Mouse (Mus musculus) activated CD4-positive, CD25-positive, alpha-beta regulatory T cell, adult 9 weeks (primary cell): Measurements from ENCODE around the gene Arhgef10l. TPM values are rescaled to one million over a fixed set of nuclear protein-coding genes. Genes with fewer than 3 reads are reported as not detected.

Source experiments
- polyA plus RNA-seq: library from polyadenylated mRNA; unstranded; fragments of 100-300 nt; shearing (Covaris generic); gene quantifications from one replicate; pipeline ENCODE4 v1.2.1, GENCODE M21; 2017

Arhgef10l gene
- polyA plus RNA-seq, result 0.34 TPM

DNA sequence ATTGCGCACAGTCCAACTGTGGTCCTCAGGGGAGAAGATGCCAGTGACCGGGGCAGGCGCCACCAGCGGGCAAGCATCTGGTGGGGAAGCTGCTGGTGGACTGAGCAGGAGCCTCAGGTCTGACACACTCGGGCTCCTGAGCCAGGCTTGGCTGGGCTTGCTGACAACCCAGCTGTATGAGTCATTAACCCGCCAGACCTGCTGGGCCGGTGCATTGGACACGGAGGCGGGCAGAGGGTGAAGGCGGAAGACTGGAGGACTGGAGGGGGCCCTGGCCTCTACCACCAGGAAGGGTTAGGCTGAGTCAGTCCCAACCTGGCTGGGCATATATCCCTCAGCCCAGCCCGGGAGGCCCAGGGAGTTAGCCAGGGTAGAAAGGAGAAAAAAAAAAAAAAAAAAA, at the start of gene Arhgef10l:
Gene Arhgef10l, minus strand, starts transcription at position 253 of the 400 bp plus-strand sequence.

DNA sequence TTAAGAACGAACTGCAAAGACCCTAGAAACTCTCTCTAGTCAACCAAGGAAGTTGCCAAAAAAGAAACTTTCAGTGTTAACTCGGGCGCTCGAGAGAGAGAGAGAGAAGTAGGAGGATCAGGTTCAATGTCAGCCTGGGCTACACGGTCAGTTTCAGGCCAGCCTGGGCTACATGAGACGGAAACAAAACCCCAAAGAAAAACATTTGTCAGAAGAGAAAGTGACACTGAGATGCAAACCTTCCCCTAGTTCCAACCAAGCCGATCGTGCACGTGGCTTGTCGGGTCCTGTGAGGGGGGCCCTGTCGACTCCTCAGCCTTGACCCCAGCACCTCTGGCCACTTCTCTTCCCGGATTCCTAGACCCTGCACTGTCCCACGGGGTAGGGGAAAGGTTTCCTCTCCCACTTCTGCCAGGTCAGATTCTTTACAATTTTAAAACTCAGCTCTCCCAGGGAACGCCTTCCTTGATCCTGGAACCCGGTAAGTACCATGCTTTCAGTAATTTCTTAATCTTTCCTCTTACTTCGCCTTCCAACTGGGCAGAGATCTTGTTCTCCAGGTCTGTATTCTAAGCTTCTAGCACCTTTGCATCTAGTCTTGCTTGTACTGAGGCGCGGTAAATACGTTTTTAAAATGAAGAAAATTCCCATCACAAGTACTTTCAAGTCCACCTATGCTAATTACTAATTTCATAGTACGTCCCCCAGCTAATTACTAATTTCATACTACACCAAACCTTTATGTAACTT, 34.6 kb upstream of the Arhgef10l start, which contains the start of gene Rcc2:
Gene Rcc2, plus strand, starts transcription at position 273 of the 750 bp plus-strand sequence.

Other genes with a start within 250 kb of the Arhgef10l start
- gene Rcc2, start 34.5 kb upstream of the Arhgef10l start, polyA plus RNA-seq, result 7.1 TPM
- gene Padi6, start 76.6 kb upstream of the Arhgef10l start, polyA plus RNA-seq, result not detected
- gene Padi4, start 108.2 kb upstream of the Arhgef10l start, polyA plus RNA-seq, result 11.2 TPM
- 0.12 TPM for gene Padi3, start 144.6 kb upstream of the Arhgef10l start, polyA plus RNA-seq
- gene Padi1, start 179.8 kb upstream of the Arhgef10l start, polyA plus RNA-seq, result 0.32 TPM
- 18.2 TPM for gene Padi2, start 240.3 kb upstream of the Arhgef10l start, polyA plus RNA-seq